Comparison of ENCODE assay signal across 18 mouse cellular contexts in genomic region chr5:134621099-134621640, GRCm38 (mm10). TPM values are rescaled to one million over a fixed set of nuclear protein-coding genes. Genes with fewer than 3 reads are reported as not detected.
DNase-seq lines count a peak whose midpoint lies in the region; ATAC-seq and TF ChIP-seq lines count a peak whose summit lies in the region.
"Had no signal": no experiment of that assay in that cellular context is flagged by ENCODE, and none has a peak within 500 bp of the region (broad histone marks: within the 10 kb centered on the region; RNA-seq: fewer than 3 reads in every experiment).

No protein-coding gene starts in this region.

- no peak for DNase-seq in layer of hippocampus, adult 2 months (ENCODE audit: low spot score in 2 of 2)
- no peak for DNase-seq in layer of hippocampus, adult 9-10 months (ENCODE audit: low spot score)
- DNase-seq in lung, postnatal 25 days (ENCODE audit: low spot score) = peak; percentile 53
- DNase-seq in lung, postnatal 14 days = no peak
- peak; percentile 49 for DNase-seq in lung, postnatal 36 days
- DNase-seq: adrenal gland, adult 8-10 months; adrenal gland, postnatal 36 days; cerebellum, adult 8-10 months; embryo, embryonic 11 days; gastrocnemius, postnatal 10 days had no signal

- ATAC-seq in inflammation-experienced regulatory T-cells, adult 6 months = no peak
- ATAC-seq: hindbrain, postnatal 0 days; intestine, embryonic 15.5 days had no signal

- H3K27ac ChIP-seq in layer of hippocampus, adult 2 months = peak overlapping the region; percentile 58
- H3K27ac ChIP-seq: embryonic facial prominence, embryonic 15.5 days; forebrain, embryonic 10.5 days; heart, embryonic 15.5 days; hindbrain, embryonic 13.5 days; hindbrain, postnatal 0 days; intestine, embryonic 15.5 days had no signal

- TF ChIP-seq CTCF in layer of hippocampus, adult 2 months (conservative IDR thresholded peaks at IDR 0.05) = no peak

- H3K4me3 ChIP-seq in layer of hippocampus, adult 2 months = no peak overlapping the region; the same call in 1 of the 2 replicates
- H3K4me3 ChIP-seq: embryonic facial prominence, embryonic 15.5 days; erythroblast, embryonic 14.5 days; forebrain, embryonic 10.5 days; heart, embryonic 15.5 days; hindbrain, embryonic 13.5 days; intestine, embryonic 15.5 days had no signal

RNA-seq across cellular contexts. Expression of gene Lat2, which starts 6.3 kb away (rescaled TPM):
- 1 to 10 TPM; 2.2 to 3.0 TPM for total RNA-seq in layer of hippocampus, adult 2 months (2021)
- 10 to 100 TPM in 2 of 3 experiments, 1 to 10 TPM in 1; 6.3 to 13.1 (median 12.2) TPM for polyA plus RNA-seq in inflammation-experienced regulatory T-cells, adult 6 months (2017; shearing (Covaris generic))

RNA-seq across cellular contexts. Expression of gene Eif4h, which starts 18.1 kb away (rescaled TPM):
- 100 to 1,000 TPM; 298 to 323 TPM for total RNA-seq in layer of hippocampus, adult 2 months (2021)
- 100 to 1,000 TPM in 1 of 3 experiments, 10 to 100 TPM in 2; 92.8 to 133 (median 95.4) TPM for polyA plus RNA-seq in inflammation-experienced regulatory T-cells, adult 6 months (2017; shearing (Covaris generic))

RNA-seq across cellular contexts. Expression of gene Rfc2, which starts 40.0 kb away (rescaled TPM):
- total RNA-seq in layer of hippocampus, adult 2 months (2021) = 10 to 100 TPM; 48.1 to 55.6 TPM
- 100 to 1,000 TPM; 140 to 223 (median 144) TPM for polyA plus RNA-seq in inflammation-experienced regulatory T-cells, adult 6 months (2017; shearing (Covaris generic))

Comparison
In these comparisons a context has a peak if more than half of its experiments do, and no peak if none do; other contexts are left out.
1. DNase-seq: peak in lung, postnatal 25 days (single experiment) and lung, postnatal 36 days (single experiment); none in layer of hippocampus, adult 2 months (0 of 2), layer of hippocampus, adult 9-10 months (single experiment) and lung, postnatal 14 days (single experiment).